Mouse (Mus musculus) brain, embryonic 14.5 days (tissue): ENCODE results near the gene G0s2. TPM values are rescaled to one million over a fixed set of nuclear protein-coding genes. Genes with fewer than 3 reads are reported as not detected.
"Not testable (repeated sequence)": the region's sequence is repeated elsewhere in the genome, so short reads cannot be mapped to it uniquely, and the experiment has no call there.

Experiments used
- DNase-seq: peaks from one replicate; pipeline ENCODE4 v3.0.0-alpha.2; 2011; ENCODE audit warnings: low read depth
- CTCF ChIP-seq: fragments of 200-500 bp; IDR thresholded peaks from 2 replicates; pipeline ENCODE4 v1.5.1; 2012; ENCODE audit warnings: inconsistent platforms, mild to moderate bottlenecking, moderate library complexity, borderline replicate concordance; ENCODE audit not compliant: insufficient read depth, insufficient read length; ENCODE audit errors: extremely low read depth
- POLR2A ChIP-seq: fragments of 200-500 bp; IDR thresholded peaks from 2 replicates; pipeline ENCODE4 v1.6.1; 2012; ENCODE audit warnings: mild to moderate bottlenecking, inconsistent platforms, borderline replicate concordance; ENCODE audit not compliant: poor library complexity, insufficient read depth, insufficient read length, severe bottlenecking; ENCODE audit errors: extremely low read depth
- polyA plus RNA-seq: library from polyadenylated mRNA; depleted of rRNA; stranded (reverse); fragments of >200 nt; gene quantifications from 2 replicates; pipeline ENCODE4 v1.2.3, GENCODE M21; 2012

G0s2 gene
- polyA plus RNA-seq, 1 experiment: 7.3 TPM

GRCm38 (mm10) chr1:193287578-193287977 lies 14.6 kb upstream of the G0s2 start:
- DNase-seq: no peak
- TF ChIP-seq POLR2A: no peak
- TF ChIP-seq CTCF: no peak

DNA sequence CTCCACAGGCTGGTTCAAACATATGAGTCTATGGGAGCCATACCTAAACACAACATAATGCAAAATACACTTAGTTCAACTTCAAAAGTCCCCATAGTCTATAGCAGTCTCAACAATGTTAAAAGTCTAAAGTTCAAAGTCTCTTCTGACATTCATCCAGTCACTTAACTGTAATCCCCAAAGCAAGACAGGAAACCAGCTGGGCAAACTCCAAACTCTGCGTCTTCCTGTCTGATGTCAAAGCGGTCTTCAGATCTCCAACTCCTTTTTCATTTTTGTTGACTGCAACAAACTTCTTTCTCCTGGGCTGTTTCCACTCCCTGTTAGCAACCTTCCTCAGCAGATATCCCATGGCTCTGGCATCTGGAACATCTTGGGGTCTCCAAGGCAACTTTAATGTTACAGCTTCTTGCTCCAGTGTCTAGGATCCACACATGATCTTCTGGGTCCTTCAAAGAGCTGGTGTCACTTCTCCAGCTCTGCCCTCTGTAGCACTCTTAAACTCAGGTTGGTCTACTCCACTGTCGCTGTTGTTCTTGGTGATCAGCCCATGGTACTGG lies 12.8 kb upstream of the G0s2 start:
- not testable (repeated sequence) for DNase-seq

GRCm38 (mm10) chr1:193284228-193284779 lies 11.3 kb upstream of the G0s2 start:
- peak; percentile 32 for DNase-seq
- TF ChIP-seq POLR2A (no peak), CTCF (no peak)

DNA sequence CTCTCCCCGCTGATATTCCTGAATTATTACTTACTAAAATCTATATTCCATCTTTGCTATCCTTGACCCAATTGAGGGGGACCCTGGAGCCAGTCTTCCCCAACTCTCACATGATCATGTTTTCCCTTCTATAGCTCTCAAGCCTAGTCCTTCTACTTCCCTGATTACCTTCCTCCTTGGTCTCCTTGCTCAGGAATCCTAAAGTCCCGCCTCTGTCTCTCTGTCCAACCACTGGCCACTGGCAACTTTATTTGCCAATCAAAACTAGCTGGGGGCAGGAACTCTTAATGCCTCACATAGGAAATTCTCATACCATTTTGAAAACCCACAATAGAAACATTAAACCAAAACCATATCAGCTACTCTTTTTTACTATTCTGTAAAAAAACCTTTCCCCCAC lies 8.3 kb upstream of the G0s2 start:
- no peak for DNase-seq
- no peak for TF ChIP-seq POLR2A
- TF ChIP-seq CTCF: no peak

DNA sequence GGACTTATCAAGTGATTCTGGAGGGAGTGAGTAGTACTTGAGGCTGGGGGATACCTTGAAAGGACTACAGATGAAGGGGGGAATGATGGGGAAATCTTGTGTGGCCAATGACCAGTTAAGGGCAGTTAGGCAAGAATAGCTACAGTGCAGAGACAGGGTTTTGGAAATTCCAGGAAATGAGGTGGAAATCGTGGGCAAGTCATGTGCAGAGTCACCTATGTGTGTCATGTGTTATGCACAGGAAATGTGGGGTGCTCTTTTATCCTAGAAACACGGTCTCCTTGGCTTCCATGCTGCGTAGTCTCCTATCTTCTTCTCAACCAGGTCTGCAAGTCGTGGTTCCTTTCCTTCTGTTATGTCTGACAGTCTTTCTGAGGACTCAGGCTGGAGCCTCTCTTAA lies 6.5 kb upstream of the G0s2 start:
- no peak for DNase-seq
- TF ChIP-seq CTCF: no peak
- no peak for TF ChIP-seq POLR2A

DNA sequence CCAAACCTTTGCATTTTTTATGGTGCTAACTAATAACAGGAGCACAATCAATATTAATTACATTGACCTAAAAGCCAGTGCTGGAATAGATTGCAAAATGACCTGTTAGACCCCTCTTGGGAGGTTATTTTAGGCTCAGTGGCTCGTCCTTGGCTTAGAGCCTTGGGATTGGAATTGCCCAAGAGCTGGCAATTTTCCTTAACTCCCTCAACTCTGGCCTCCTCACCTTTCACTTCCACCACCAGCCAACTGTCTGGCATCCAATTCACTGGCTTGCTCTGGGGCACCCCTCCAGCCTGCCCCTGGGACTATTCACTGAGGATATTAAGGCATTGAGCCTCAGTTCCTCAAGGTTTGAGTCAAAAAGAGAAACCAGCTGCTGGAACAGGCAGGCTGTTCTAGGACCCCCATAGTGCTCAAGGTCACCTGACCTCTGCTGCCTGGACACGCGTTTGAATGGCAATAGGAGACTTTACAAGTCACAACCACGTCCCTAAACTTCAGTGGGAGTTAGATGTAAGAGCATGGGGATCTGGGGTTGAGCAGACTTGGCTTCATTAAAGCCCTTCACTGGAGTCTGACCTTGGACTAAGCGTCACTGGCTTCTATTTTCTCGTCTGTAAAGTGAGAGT lies 5.5 kb upstream of the G0s2 start:
- TF ChIP-seq CTCF: no peak
- no peak for TF ChIP-seq POLR2A

GRCm38 (mm10) chr1:193274407-193275071 lies 1.5 kb upstream of the G0s2 start:
- DNase-seq: no peak
- TF ChIP-seq POLR2A (no peak), CTCF (no peak)

More for the DNA sequence above, 5.5 kb upstream of the G0s2 start:
- no peak for DNase-seq

- TF ChIP-seq CTCF (no peak), POLR2A (0 out of 2 replicates have a peak, but pooled peaks have one; percentile 8)
Measured at GRCm38 (mm10) chr1:193272137-193272915, 691 bp downstream of the G0s2 start.

GRCm38 (mm10) chr1:193270965-193271763 lies 1.9 kb downstream of the G0s2 start:
- DNase-seq: no peak
- TF ChIP-seq POLR2A (no peak), CTCF (no peak)

More at GRCm38 (mm10) chr1:193272137-193272915, 691 bp downstream of the G0s2 start:
- DNase-seq: peak; percentile 69

- DNase-seq: no peak
- TF ChIP-seq CTCF: no peak
- no peak for TF ChIP-seq POLR2A
Measured at GRCm38 (mm10) chr1:193265734-193266133, 7.3 kb downstream of the G0s2 start.

GRCm38 (mm10) chr1:193263955-193264598 lies 8.9 kb downstream of the G0s2 start, which contains the start of gene Hsd11b1:
Gene Hsd11b1 (minus strand): TSS chr1:193264075.
- no peak for DNase-seq
- TF ChIP-seq POLR2A (no peak), CTCF (no peak)

- DNase-seq: no peak
- no peak for TF ChIP-seq POLR2A
- TF ChIP-seq CTCF: no peak
Measured at GRCm38 (mm10) chr1:193263026-193263907, 9.8 kb downstream of the G0s2 start.
